Mouse (Mus musculus): Measurements from ENCODE around the gene Nlgn1. TPM values are rescaled to one million over a fixed set of nuclear protein-coding genes. Genes with fewer than 3 reads are reported as not detected.

The Nlgn1 gene
- polyA plus RNA-seq, 1 experiment, result not detected

DNA sequence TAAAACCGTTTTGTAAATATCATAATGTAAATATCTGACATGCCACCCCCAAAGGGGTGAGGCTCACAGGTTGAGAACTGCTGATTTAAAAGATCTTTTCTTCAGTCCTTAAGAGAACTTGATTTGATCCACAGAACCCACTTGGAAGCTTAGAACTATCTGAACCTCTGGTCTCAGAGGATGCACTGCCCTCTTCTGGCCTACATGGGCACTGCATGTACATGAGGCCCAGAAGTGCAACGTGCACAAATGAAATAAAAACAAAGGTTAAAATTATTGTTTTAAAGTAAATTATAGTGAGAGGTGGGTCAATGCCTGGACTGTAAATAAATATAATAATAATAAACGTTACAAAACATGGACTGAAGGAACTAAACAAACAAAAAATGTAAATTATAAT, 657.2 kb downstream of the Nlgn1 start:
- Histone ChIP-seq H3K27me3 (ENCODE audit: control insufficient read depth, insufficient read depth, insufficient read length) (no peaks in the 10 kb centered on the region), H3K4me2 (ENCODE audit: low read depth) (no peak overlapping the region), H3K4me3 (no peak overlapping the region), H3ac (ENCODE audit: control insufficient read depth, insufficient read length) (no peak overlapping the region), H3K36me3 (ENCODE audit: control insufficient read depth, insufficient read depth) (no peaks in the 10 kb centered on the region), H3K79me2 (ENCODE audit: control insufficient read depth, insufficient read depth) (no peaks in the 10 kb centered on the region)
- TF ChIP-seq MYOD1 (IDR thresholded peaks at IDR 0.05; ENCODE audit: control insufficient read depth in 1 of 3, insufficient read length in 2 of 3, low read depth in 2 of 3) (no peak), USF1 (IDR thresholded peaks at IDR 0.05; ENCODE audit: low read depth) (no peak), MAX (IDR thresholded peaks at IDR 0.05; ENCODE audit: low read depth) (no peak), MYOG (IDR thresholded peaks at IDR 0.05; ENCODE audit: control insufficient read depth in 1 of 3, insufficient read depth in 1 of 3, insufficient read length in 2 of 3, low read depth in 2 of 3) (no peak), CEBPB (IDR thresholded peaks at IDR 0.05; ENCODE audit: insufficient read depth, poor library complexity, severe bottlenecking) (no peak), POLR2A (IDR thresholded peaks at IDR 0.05; ENCODE audit: insufficient read length, low read depth) (no peak)

DNA sequence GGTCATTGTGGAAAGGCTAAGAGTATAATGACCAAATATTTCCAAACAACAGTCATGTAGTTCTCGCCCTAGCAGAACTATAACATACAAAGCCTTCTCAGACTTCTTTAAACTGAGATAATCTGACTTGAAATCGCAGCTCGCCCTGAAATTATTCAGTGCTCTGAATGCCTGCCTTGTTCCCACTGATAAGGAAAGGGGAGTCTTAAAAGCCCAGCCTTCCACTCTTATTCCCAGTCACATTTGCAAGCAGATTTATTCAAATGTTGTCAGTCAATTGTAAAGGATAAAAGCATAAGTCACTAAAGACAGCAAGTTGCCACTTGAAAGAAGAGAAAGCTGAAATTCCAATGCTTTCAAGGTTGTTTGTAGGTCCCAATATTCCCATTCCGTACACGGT, 658.9 kb downstream of the Nlgn1 start:
- no peaks in the 10 kb centered on the region for H3K36me3 ChIP-seq (ENCODE audit: control insufficient read depth, insufficient read depth)
- no peaks in the 10 kb centered on the region for H3K27me3 ChIP-seq (ENCODE audit: control insufficient read depth, insufficient read depth, insufficient read length)
- TF ChIP-seq SRF (IDR thresholded peaks at IDR 0.05; ENCODE audit: control insufficient read depth, insufficient read length, low read depth) (no peak), CEBPB (IDR thresholded peaks at IDR 0.05; ENCODE audit: insufficient read depth, poor library complexity, severe bottlenecking) (no peak), TCF12 (IDR thresholded peaks at IDR 0.05; ENCODE audit: insufficient read depth, poor library complexity, severe bottlenecking) (no peak), MYOD1 (IDR thresholded peaks at IDR 0.05; ENCODE audit: control insufficient read depth in 1 of 3, insufficient read length in 2 of 3, low read depth in 2 of 3) (no peak), E2F4 (IDR thresholded peaks at IDR 0.05; ENCODE audit: insufficient read depth) (no peak), TCF3 (IDR thresholded peaks at IDR 0.05; ENCODE audit: insufficient read length, low read depth) (no peak), POLR2A (IDR thresholded peaks at IDR 0.05; ENCODE audit: insufficient read length, low read depth) (no peak), MYOG (IDR thresholded peaks at IDR 0.05; ENCODE audit: control insufficient read depth in 1 of 3, insufficient read depth in 1 of 3, insufficient read length in 2 of 3, low read depth in 2 of 3) (no peak), POLR2AphosphoS2 (IDR thresholded peaks at IDR 0.05; ENCODE audit: insufficient read length, low read depth) (no peak), USF1 (IDR thresholded peaks at IDR 0.05; ENCODE audit: low read depth) (no peak), REST (IDR thresholded peaks at IDR 0.05; ENCODE audit: insufficient read depth, insufficient read length) (no peak)
- no peak overlapping the region for H3K4me2 ChIP-seq (ENCODE audit: low read depth)
- H3K79me2 ChIP-seq (ENCODE audit: control insufficient read depth, insufficient read depth), result no peaks in the 10 kb centered on the region
- H3K4me3 ChIP-seq, result no peak overlapping the region
- no peak overlapping the region for H3ac ChIP-seq (ENCODE audit: control insufficient read depth, insufficient read length)

DNA sequence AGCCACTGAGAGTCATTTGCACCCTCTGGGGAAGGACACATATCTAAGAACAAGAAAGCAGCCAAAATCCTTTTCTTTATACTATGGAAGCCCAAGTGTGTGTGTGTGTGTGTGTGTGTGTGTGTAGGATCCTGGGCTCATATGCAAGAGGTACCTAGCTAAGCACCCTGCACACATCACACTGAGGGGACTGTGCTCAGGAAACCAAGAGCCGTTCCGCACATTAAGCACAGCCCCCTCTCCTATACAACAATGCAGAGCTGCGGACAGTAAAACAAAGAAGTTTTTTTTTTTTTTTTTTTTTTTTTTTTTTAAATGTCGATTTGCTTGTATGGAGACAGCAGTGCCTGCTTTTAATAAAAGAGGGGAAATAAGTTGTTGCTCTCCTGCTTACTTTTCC, 659.5 kb downstream of the Nlgn1 start:
- no peak overlapping the region for H3ac ChIP-seq (ENCODE audit: control insufficient read depth, insufficient read length)

DNA sequence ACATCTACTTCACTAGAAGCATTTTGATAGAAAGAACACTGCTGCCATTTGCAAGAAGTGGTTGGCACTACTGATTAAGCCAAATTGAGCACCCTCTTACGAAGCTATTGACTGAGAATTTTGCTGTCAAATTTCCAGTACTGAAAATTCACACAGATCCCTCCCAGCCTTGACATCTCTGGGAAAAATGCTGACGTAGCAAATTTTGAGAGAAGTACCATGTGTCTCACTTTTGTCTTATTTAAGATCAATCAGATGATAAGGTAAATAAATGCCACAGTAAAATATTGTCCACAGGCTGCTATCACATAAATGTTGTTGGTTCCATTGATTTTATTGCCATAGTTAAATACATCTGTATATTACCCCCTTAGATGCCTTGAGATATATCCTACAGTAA, 668.8 kb downstream of the Nlgn1 start:
- Histone ChIP-seq H3ac (ENCODE audit: control insufficient read depth, insufficient read length) (no peak overlapping the region), H3K27me3 (ENCODE audit: control insufficient read depth, insufficient read depth, insufficient read length) (no peaks in the 10 kb centered on the region), H3K4me2 (ENCODE audit: low read depth) (no peak overlapping the region), H3K36me3 (ENCODE audit: control insufficient read depth, insufficient read depth) (no peaks in the 10 kb centered on the region), H3K79me2 (ENCODE audit: control insufficient read depth, insufficient read depth) (no peaks in the 10 kb centered on the region), H3K4me3 (no peak overlapping the region)
- TF ChIP-seq MAX (IDR thresholded peaks at IDR 0.05; ENCODE audit: low read depth) (no peak), SRF (IDR thresholded peaks at IDR 0.05; ENCODE audit: control insufficient read depth, insufficient read length, low read depth) (no peak), E2F4 (IDR thresholded peaks at IDR 0.05; ENCODE audit: insufficient read depth) (no peak), REST (IDR thresholded peaks at IDR 0.05; ENCODE audit: insufficient read depth, insufficient read length) (no peak), MYOD1 (IDR thresholded peaks at IDR 0.05; ENCODE audit: control insufficient read depth in 1 of 3, insufficient read length in 2 of 3, low read depth in 2 of 3) (no peak)

More for the DNA sequence above, 659.5 kb downstream of the Nlgn1 start:
- Histone ChIP-seq H3K4me2 (ENCODE audit: low read depth) (no peak overlapping the region), H3K36me3 (ENCODE audit: control insufficient read depth, insufficient read depth) (no peaks in the 10 kb centered on the region), H3K27me3 (ENCODE audit: control insufficient read depth, insufficient read depth, insufficient read length) (no peaks in the 10 kb centered on the region), H3K79me2 (ENCODE audit: control insufficient read depth, insufficient read depth) (no peaks in the 10 kb centered on the region), H3K4me3 (no peak overlapping the region)
- TF ChIP-seq MYOD1 (IDR thresholded peaks at IDR 0.05; ENCODE audit: control insufficient read depth in 1 of 3, insufficient read length in 2 of 3, low read depth in 2 of 3) (no peak), SRF (IDR thresholded peaks at IDR 0.05; ENCODE audit: control insufficient read depth, insufficient read length, low read depth) (no peak), POLR2AphosphoS2 (IDR thresholded peaks at IDR 0.05; ENCODE audit: insufficient read length, low read depth) (no peak), E2F4 (IDR thresholded peaks at IDR 0.05; ENCODE audit: insufficient read depth) (no peak)

DNA sequence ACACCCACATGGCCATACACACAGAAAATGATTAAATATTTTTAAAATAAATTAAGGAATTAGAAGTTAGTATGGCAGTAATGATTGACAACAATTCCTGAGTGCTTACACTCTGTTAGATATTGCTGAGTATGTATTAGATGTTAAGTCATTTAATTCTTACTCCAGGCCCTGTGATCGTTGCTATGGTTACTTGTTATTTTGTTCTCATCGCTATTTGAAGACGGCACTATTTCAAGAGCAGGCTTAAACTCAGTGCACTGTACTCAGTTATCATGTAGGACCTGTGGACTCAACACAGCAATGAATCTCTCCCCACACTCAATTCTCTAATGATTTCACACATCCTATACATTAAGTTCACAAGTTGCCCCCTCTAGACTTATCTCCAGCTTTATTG, 672.0 kb downstream of the Nlgn1 start:
- H3ac ChIP-seq (ENCODE audit: control insufficient read depth, insufficient read length), result no peak overlapping the region
- no peaks in the 10 kb centered on the region for H3K27me3 ChIP-seq (ENCODE audit: control insufficient read depth, insufficient read depth, insufficient read length)
- no peak overlapping the region for H3K4me2 ChIP-seq (ENCODE audit: low read depth)
- H3K79me2 ChIP-seq (ENCODE audit: control insufficient read depth, insufficient read depth), result no peaks in the 10 kb centered on the region
- no peak for TF ChIP-seq E2F4 (IDR thresholded peaks at IDR 0.05; ENCODE audit: insufficient read depth)
- no peak for TF ChIP-seq POLR2A (IDR thresholded peaks at IDR 0.05; ENCODE audit: insufficient read length, low read depth)
- no peak for TF ChIP-seq TCF12 (IDR thresholded peaks at IDR 0.05; ENCODE audit: insufficient read depth, poor library complexity, severe bottlenecking)
- no peak for TF ChIP-seq MYOD1 (IDR thresholded peaks at IDR 0.05; ENCODE audit: control insufficient read depth in 1 of 3, insufficient read length in 2 of 3, low read depth in 2 of 3)
- H3K4me3 ChIP-seq, result no peak overlapping the region
- no peaks in the 10 kb centered on the region for H3K36me3 ChIP-seq (ENCODE audit: control insufficient read depth, insufficient read depth)

DNA sequence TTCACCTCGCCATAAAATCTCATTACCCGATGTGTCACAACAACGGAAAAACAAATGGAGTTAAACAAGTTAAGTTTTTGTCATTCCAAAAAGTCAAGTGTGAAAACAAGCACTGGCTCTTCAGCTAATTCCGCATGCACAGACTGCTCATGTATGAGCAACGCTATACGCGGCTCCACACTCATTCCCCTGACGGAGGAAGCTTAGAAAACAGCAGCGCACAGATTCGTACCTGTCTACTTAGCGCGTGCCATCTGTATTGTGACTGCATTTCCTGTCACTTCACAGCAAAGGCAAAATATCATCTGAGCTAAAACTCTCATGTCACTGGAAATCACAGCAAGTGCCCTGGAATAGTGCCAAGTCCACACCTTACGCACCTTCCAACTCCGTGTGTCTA, 674.3 kb downstream of the Nlgn1 start:
- H3K27me3 ChIP-seq (ENCODE audit: control insufficient read depth, insufficient read depth, insufficient read length), result no peaks in the 10 kb centered on the region
- no peak overlapping the region for H3K4me3 ChIP-seq
- H3ac ChIP-seq (ENCODE audit: control insufficient read depth, insufficient read length), result no peak overlapping the region
- no peaks in the 10 kb centered on the region for H3K36me3 ChIP-seq (ENCODE audit: control insufficient read depth, insufficient read depth)
- TF ChIP-seq CEBPB (IDR thresholded peaks at IDR 0.05; ENCODE audit: insufficient read depth, poor library complexity, severe bottlenecking) (no peak), REST (IDR thresholded peaks at IDR 0.05; ENCODE audit: insufficient read depth, insufficient read length) (no peak), SRF (IDR thresholded peaks at IDR 0.05; ENCODE audit: control insufficient read depth, insufficient read length, low read depth) (no peak), MAX (IDR thresholded peaks at IDR 0.05; ENCODE audit: low read depth) (no peak), POLR2AphosphoS2 (IDR thresholded peaks at IDR 0.05; ENCODE audit: insufficient read length, low read depth) (no peak), POLR2A (IDR thresholded peaks at IDR 0.05; ENCODE audit: insufficient read length, low read depth) (no peak), TCF12 (IDR thresholded peaks at IDR 0.05; ENCODE audit: insufficient read depth, poor library complexity, severe bottlenecking) (no peak), USF1 (IDR thresholded peaks at IDR 0.05; ENCODE audit: low read depth) (no peak), E2F4 (IDR thresholded peaks at IDR 0.05; ENCODE audit: insufficient read depth) (no peak), TCF3 (IDR thresholded peaks at IDR 0.05; ENCODE audit: insufficient read length, low read depth) (no peak), MYOD1 (IDR thresholded peaks at IDR 0.05; ENCODE audit: control insufficient read depth in 1 of 3, insufficient read length in 2 of 3, low read depth in 2 of 3) (no peak), MYOG (IDR thresholded peaks at IDR 0.05; ENCODE audit: control insufficient read depth in 1 of 3, insufficient read depth in 1 of 3, insufficient read length in 2 of 3, low read depth in 2 of 3) (no peak)
- H3K79me2 ChIP-seq (ENCODE audit: control insufficient read depth, insufficient read depth), result no peaks in the 10 kb centered on the region
- H3K4me2 ChIP-seq (ENCODE audit: low read depth), result no peak overlapping the region
